Mouse (Mus musculus): ENCODE measurements around the gene Mrpl38. TPM values are rescaled to one million over a fixed set of nuclear protein-coding genes. Genes with fewer than 3 reads are reported as not detected.

The Mrpl38 gene
- polyA plus RNA-seq, 1 experiment from 2014 or later, result 78.5 TPM

- H3K27ac ChIP-seq (replicated peaks), result no peak overlapping the region
- ATAC-seq (replicated peaks), result no peak
- 22% methylated on average over 14 of the region's 14 CpGs for WGBS
- peaks cover 66% of the 10 kb centered on the region for H3K27me3 ChIP-seq
- H3K4me2 ChIP-seq (replicated peaks), result no peak overlapping the region
- H3K9ac ChIP-seq (replicated peaks), result no peak overlapping the region
- H3K36me3 ChIP-seq, result no peaks in the 10 kb centered on the region
- H3K4me1 ChIP-seq, result peaks cover 50% of the 10 kb centered on the region
- no peaks in the 10 kb centered on the region for H3K9me3 ChIP-seq
- no peak overlapping the region for H3K4me3 ChIP-seq
Observed at GRCm38 (mm10) chr11:116106963-116107776, 31.5 kb downstream of the Mrpl38 start.

GRCm38 (mm10) chr11:116106154-116106962, 32.3 kb downstream of the Mrpl38 start:
- H3K4me1 ChIP-seq, result peaks cover 58% of the 10 kb centered on the region
- H3K4me3 ChIP-seq, result no peak overlapping the region
- no peaks in the 10 kb centered on the region for H3K36me3 ChIP-seq
- no peaks in the 10 kb centered on the region for H3K9me3 ChIP-seq
- no peak overlapping the region for H3K27ac ChIP-seq (replicated peaks)
- ATAC-seq (replicated peaks), result no peak
- no peak overlapping the region for H3K4me2 ChIP-seq (replicated peaks)
- peaks cover 58% of the 10 kb centered on the region for H3K27me3 ChIP-seq
- no peak overlapping the region for H3K9ac ChIP-seq (replicated peaks)
- WGBS, result 33% methylated on average over 32 of the region's 32 CpGs

GRCm38 (mm10) chr11:116105065-116105464, 33.6 kb downstream of the Mrpl38 start:
- Histone ChIP-seq H3K9ac (replicated peaks) (no peak overlapping the region), H3K9me3 (no peaks in the 10 kb centered on the region), H3K4me2 (replicated peaks) (no peak overlapping the region), H3K4me3 (no peak overlapping the region), H3K27me3 (peaks cover 45% of the 10 kb centered on the region), H3K4me1 (peaks cover 55% of the 10 kb centered on the region), H3K27ac (replicated peaks) (no peak overlapping the region), H3K36me3 (no peaks in the 10 kb centered on the region)
- no peak for ATAC-seq (replicated peaks)
- 90% methylated on average over 2 of the region's 2 CpGs for WGBS

- H3K36me3 ChIP-seq, result no peaks in the 10 kb centered on the region
- WGBS, result 44% methylated on average over 14 of the region's 14 CpGs
- H3K27me3 ChIP-seq, result peaks cover 36% of the 10 kb centered on the region
- no peak overlapping the region for H3K27ac ChIP-seq (replicated peaks)
- H3K9me3 ChIP-seq, result no peaks in the 10 kb centered on the region
- no peak overlapping the region for H3K4me3 ChIP-seq
- ATAC-seq (replicated peaks), result no peak
- H3K9ac ChIP-seq (replicated peaks), result no peak overlapping the region
- H3K4me1 ChIP-seq, result peaks cover 47% of the 10 kb centered on the region
- no peak overlapping the region for H3K4me2 ChIP-seq (replicated peaks)
Observed at GRCm38 (mm10) chr11:116104006-116104646, 34.5 kb downstream of the Mrpl38 start.

GRCm38 (mm10) chr11:116103572-116103971, 35.1 kb downstream of the Mrpl38 start:
- Histone ChIP-seq H3K4me2 (replicated peaks) (no peak overlapping the region), H3K4me1 (peaks cover 41% of the 10 kb centered on the region), H3K27ac (replicated peaks) (0 out of 2 replicates have a peak overlapping the region, but pooled peaks have one; percentile 5), H3K4me3 (no peak overlapping the region), H3K36me3 (no peaks in the 10 kb centered on the region), H3K9ac (replicated peaks) (no peak overlapping the region), H3K9me3 (no peaks in the 10 kb centered on the region), H3K27me3 (peaks cover 32% of the 10 kb centered on the region)
- ATAC-seq (replicated peaks), result no peak
- 72% methylated on average over 12 of the region's 12 CpGs for WGBS

- no peak overlapping the region for H3K4me3 ChIP-seq
- WGBS, result 38% methylated on average over 3 of the region's 4 CpGs
- no peak; the same call in 1 of the 2 replicates for ATAC-seq (replicated peaks)
- no peaks in the 10 kb centered on the region for H3K9me3 ChIP-seq
- no peaks in the 10 kb centered on the region for H3K36me3 ChIP-seq
- peaks cover 31% of the 10 kb centered on the region for H3K4me1 ChIP-seq
- peaks cover 21% of the 10 kb centered on the region for H3K27me3 ChIP-seq
- H3K9ac ChIP-seq (replicated peaks), result no peak overlapping the region
- no peak overlapping the region for H3K4me2 ChIP-seq (replicated peaks)
- H3K27ac ChIP-seq (replicated peaks), result peak overlapping the region; percentile 80
Observed at GRCm38 (mm10) chr11:116102472-116102871, 36.2 kb downstream of the Mrpl38 start.

- Histone ChIP-seq H3K4me1 (peaks cover 28% of the 10 kb centered on the region), H3K4me3 (no peak overlapping the region), H3K27ac (replicated peaks) (peak overlapping the region; percentile 80), H3K9me3 (no peaks in the 10 kb centered on the region), H3K36me3 (no peaks in the 10 kb centered on the region), H3K9ac (replicated peaks) (no peak overlapping the region; the same call in 1 of the 2 replicates), H3K27me3 (peaks cover 16% of the 10 kb centered on the region), H3K4me2 (replicated peaks) (no peak overlapping the region)
- 7% methylated on average over 11 of the region's 11 CpGs for WGBS
- peak; percentile 87 for ATAC-seq (replicated peaks)
Observed at GRCm38 (mm10) chr11:116101931-116102381, 36.7 kb downstream of the Mrpl38 start.

- peaks cover 5% of the 10 kb centered on the region for H3K27me3 ChIP-seq
- no peaks in the 10 kb centered on the region for H3K9me3 ChIP-seq
- no peak for ATAC-seq (replicated peaks)
- H3K27ac ChIP-seq (replicated peaks), result peak overlapping the region; percentile 80
- no peak overlapping the region for H3K9ac ChIP-seq (replicated peaks)
- H3K4me2 ChIP-seq (replicated peaks), result no peak overlapping the region
- 83% methylated on average over 7 of the region's 7 CpGs for WGBS
- no peaks in the 10 kb centered on the region for H3K36me3 ChIP-seq
- H3K4me3 ChIP-seq, result no peak overlapping the region
- H3K4me1 ChIP-seq, result peaks cover 24% of the 10 kb centered on the region
Observed at GRCm38 (mm10) chr11:116100839-116101238, 37.8 kb downstream of the Mrpl38 start.

GRCm38 (mm10) chr11:116100385-116100784, 38.3 kb downstream of the Mrpl38 start:
- no peak for ATAC-seq (replicated peaks)

GRCm38 (mm10) chr11:116099462-116099861, 39.2 kb downstream of the Mrpl38 start:
- Histone ChIP-seq H3K4me3 (no peak overlapping the region), H3K27ac (replicated peaks) (no peak overlapping the region), H3K4me2 (replicated peaks) (no peak overlapping the region), H3K9me3 (no peaks in the 10 kb centered on the region), H3K36me3 (no peaks in the 10 kb centered on the region), H3K27me3 (no peaks in the 10 kb centered on the region), H3K4me1 (peaks cover 22% of the 10 kb centered on the region), H3K9ac (replicated peaks) (no peak overlapping the region)
- ATAC-seq (replicated peaks), result no peak
- 93% methylated on average over 6 of the region's 6 CpGs for WGBS

More at GRCm38 (mm10) chr11:116100385-116100784, 38.3 kb downstream of the Mrpl38 start:
- Histone ChIP-seq H3K27me3 (peaks cover under 1% of the 10 kb centered on the region; the same call in 1 of the 2 replicates), H3K9ac (replicated peaks) (no peak overlapping the region), H3K36me3 (no peaks in the 10 kb centered on the region), H3K9me3 (no peaks in the 10 kb centered on the region), H3K4me1 (peaks cover 24% of the 10 kb centered on the region), H3K27ac (replicated peaks) (no peak overlapping the region), H3K4me3 (no peak overlapping the region), H3K4me2 (replicated peaks) (no peak overlapping the region)
- WGBS, result 85% methylated on average over 6 of the region's 6 CpGs

GRCm38 (mm10) chr11:116098711-116099460, 39.8 kb downstream of the Mrpl38 start:
- Histone ChIP-seq H3K27me3 (no peaks in the 10 kb centered on the region), H3K4me2 (replicated peaks) (no peak overlapping the region), H3K4me3 (no peak overlapping the region), H3K4me1 (peaks cover 17% of the 10 kb centered on the region), H3K27ac (replicated peaks) (no peak overlapping the region), H3K36me3 (no peaks in the 10 kb centered on the region), H3K9ac (replicated peaks) (no peak overlapping the region), H3K9me3 (no peaks in the 10 kb centered on the region)
- ATAC-seq (replicated peaks), result no peak
- WGBS, result 83% methylated on average over 14 of the region's 14 CpGs
